Mouse (Mus musculus) stomach, postnatal 0 days (tissue): ENCODE results near the gene Cryba4. TPM values are rescaled to one million over a fixed set of nuclear protein-coding genes. Genes with fewer than 3 reads are reported as not detected.

Experiments used
- ATAC-seq: fragments of 200-750 bp; cut with Nextera tagmentation; 2 replicates; pipeline ENCODE4 v1.8.0; 2017; ENCODE audit not compliant: low FRiP score, low TSS enrichment
- DNase-seq: peaks from one replicate; pipeline ENCODE4 v3.0.0-alpha.2; 2016; ENCODE audit warnings: low spot score
- H3K27ac ChIP-seq: fragments of 300-500 bp; sonication (generic); replicated peaks from 2 replicates; pipeline ENCODE4 v1.5.1; 2014; ENCODE audit warnings: mild to moderate bottlenecking, control low read depth
- H3K27me3 ChIP-seq: fragments of 300-500 bp; sonication (generic); 2 replicates; pipeline ENCODE4 v1.6.1; 2014; ENCODE audit warnings: low read length; ENCODE audit not compliant: control insufficient read depth, insufficient read depth
- H3K36me3 ChIP-seq: fragments of 300-500 bp; sonication (generic); 2 replicates; pipeline ENCODE4 v1.6.1; 2014; ENCODE audit warnings: low read length, mixed read lengths; ENCODE audit not compliant: control insufficient read depth, insufficient read depth
- H3K4me1 ChIP-seq: fragments of 300-500 bp; sonication (generic); replicated peaks from 2 replicates; pipeline ENCODE4 v1.6.1; 2014; ENCODE audit warnings: antibody characterized with exemption; ENCODE audit not compliant: control insufficient read depth, insufficient read depth
- H3K4me2 ChIP-seq: fragments of 300-500 bp; sonication (generic); replicated peaks from 2 replicates; pipeline ENCODE4 v1.6.1; 2014; ENCODE audit warnings: low read depth, mild to moderate bottlenecking, control low read depth, moderate library complexity
- H3K4me3 ChIP-seq: fragments of 300-500 bp; sonication (generic); 2 replicates; pipeline ENCODE4 v1.5.1; 2014; ENCODE audit warnings: low read depth, low read length, control low read depth
- H3K9ac ChIP-seq: fragments of 300-500 bp; sonication (generic); 2 replicates; pipeline ENCODE4 v1.6.1; 2014; ENCODE audit warnings: mild to moderate bottlenecking, low read length, control low read depth, mixed read lengths
- H3K9me3 ChIP-seq: fragments of 300-500 bp; sonication (generic); 2 replicates; pipeline ENCODE4 v1.6.1; 2016; ENCODE audit warnings: low read length; ENCODE audit not compliant: control insufficient read depth
- CTCF ChIP-seq: IDR thresholded peaks from 2 replicates; pipeline ENCODE4 v1.5.1; 2016; ENCODE audit warnings: antibody characterized with exemption, low read depth, mild to moderate bottlenecking, moderate library complexity
- EP300 ChIP-seq: optimal IDR thresholded peaks from 2 replicates; pipeline ENCODE3; 2016; ENCODE audit warnings: antibody characterized with exemption
- WGBS: fragments of 180-500 bp; shearing (Covaris S2); extraction: QIAGEN DNeasy Blood & Tissue Kit; methylation state at CpG from one replicate; pipeline ENCODE4 v1.1.7; 2014; 5-methylcytosine and 5-hydroxymethylcytosine counted together
- polyA plus RNA-seq: library from polyadenylated mRNA; unstranded; fragments of >200 nt; fragmentation: Nextera tagmentation; extraction: Ambion mirVana; gene quantifications from 2 replicates; pipeline ENCODE4 v1.2.1, GENCODE M21; 2015

Gene Cryba4
- polyA plus RNA-seq, 1 experiment from 2014 or later: 2.2 TPM

- no peaks in the 10 kb centered on the region for H3K4me1 ChIP-seq
Observed at GRCm38 (mm10) chr5:112297257-112297656, 44.9 kb upstream of the Cryba4 start.

GRCm38 (mm10) chr5:112296404-112297181, 44.3 kb upstream of the Cryba4 start:
- Histone ChIP-seq H3K4me2 (no peak overlapping the region), H3K27ac (0 out of 2 replicates have a peak overlapping the region, but pooled peaks have one; percentile 13), H3K4me3 (no peak overlapping the region), H3K9me3 (no peaks in the 10 kb centered on the region), H3K36me3 (no peaks in the 10 kb centered on the region), H3K9ac (no peak overlapping the region), H3K27me3 (no peaks in the 10 kb centered on the region), H3K4me1 (no peaks in the 10 kb centered on the region)
- ATAC-seq (no peak), DNase-seq (no peak)
- TF ChIP-seq EP300: no peak
- no peak for TF ChIP-seq CTCF
- WGBS: 51% methylated on average over 6 of the region's 6 CpGs

More at GRCm38 (mm10) chr5:112297257-112297656, 44.9 kb upstream of the Cryba4 start:
- Histone ChIP-seq H3K27ac (0 out of 2 replicates have a peak overlapping the region, but pooled peaks have one; percentile 13), H3K4me2 (no peak overlapping the region), H3K4me3 (no peak overlapping the region), H3K27me3 (no peaks in the 10 kb centered on the region), H3K36me3 (no peaks in the 10 kb centered on the region), H3K9ac (no peak overlapping the region), H3K9me3 (no peaks in the 10 kb centered on the region)
- DNase-seq (no peak), ATAC-seq (no peak)
- TF ChIP-seq CTCF: no peak
- no peak for TF ChIP-seq EP300
- 56% methylated on average over 2 of the region's 2 CpGs for WGBS

DNA sequence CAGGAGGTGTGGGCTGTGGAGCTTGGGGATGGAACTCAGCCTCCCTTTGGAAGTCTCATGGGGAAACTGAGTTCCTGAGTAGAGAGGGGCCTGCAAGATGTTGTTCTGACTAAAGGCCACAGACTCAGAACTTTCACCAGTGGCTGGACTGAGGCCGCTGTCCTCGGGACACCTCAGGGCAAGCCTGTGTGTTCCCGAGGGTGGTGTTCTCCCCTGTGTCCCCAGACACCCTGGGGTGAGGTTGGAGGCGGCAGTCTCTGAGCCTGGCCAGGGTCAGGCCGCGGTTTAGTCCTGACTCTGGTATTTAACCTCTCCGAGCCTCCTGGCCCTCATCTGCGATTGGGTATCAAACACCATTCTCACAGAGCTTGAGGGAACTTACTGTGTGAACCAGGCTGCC, 43.2 kb upstream of the Cryba4 start:
- 72% methylated on average over 8 of the region's 8 CpGs for WGBS

GRCm38 (mm10) chr5:112295162-112295561, 42.8 kb upstream of the Cryba4 start:
- H3K9ac ChIP-seq: no peak overlapping the region
- ATAC-seq (no peak), DNase-seq (no peak)
- H3K36me3 ChIP-seq: no peaks in the 10 kb centered on the region
- no peaks in the 10 kb centered on the region for H3K27me3 ChIP-seq
- H3K4me1 ChIP-seq: no peaks in the 10 kb centered on the region
- TF ChIP-seq CTCF (no peak), EP300 (no peak)
- H3K9me3 ChIP-seq: no peaks in the 10 kb centered on the region
- no peak overlapping the region for H3K27ac ChIP-seq
- H3K4me2 ChIP-seq: no peak overlapping the region
- 64% methylated on average over 8 of the region's 8 CpGs for WGBS
- no peak overlapping the region for H3K4me3 ChIP-seq

More for the DNA sequence above, 43.2 kb upstream of the Cryba4 start:
- Histone ChIP-seq H3K27me3 (no peaks in the 10 kb centered on the region), H3K4me3 (no peak overlapping the region), H3K9me3 (no peaks in the 10 kb centered on the region), H3K36me3 (no peaks in the 10 kb centered on the region), H3K9ac (no peak overlapping the region), H3K27ac (no peak overlapping the region), H3K4me1 (no peaks in the 10 kb centered on the region), H3K4me2 (no peak overlapping the region)
- TF ChIP-seq EP300 (no peak), CTCF (no peak)
- ATAC-seq (no peak), DNase-seq (no peak)

- Histone ChIP-seq H3K27ac (no peak overlapping the region), H3K27me3 (no peaks in the 10 kb centered on the region), H3K36me3 (no peaks in the 10 kb centered on the region), H3K9ac (no peak overlapping the region), H3K4me2 (no peak overlapping the region), H3K4me1 (no peaks in the 10 kb centered on the region), H3K9me3 (no peaks in the 10 kb centered on the region), H3K4me3 (no peak overlapping the region)
- ATAC-seq (no peak), DNase-seq (no peak)
- TF ChIP-seq EP300: no peak
- no peak for TF ChIP-seq CTCF
- WGBS: 81% methylated on average over 4 of the region's 4 CpGs
Observed at GRCm38 (mm10) chr5:112294696-112295095, 42.4 kb upstream of the Cryba4 start.

- ATAC-seq (no peak), DNase-seq (no peak)
- 55% methylated on average over 2 of the region's 2 CpGs for WGBS
- no peaks in the 10 kb centered on the region for H3K36me3 ChIP-seq
- H3K4me3 ChIP-seq: no peak overlapping the region
- no peaks in the 10 kb centered on the region for H3K9me3 ChIP-seq
- no peaks in the 10 kb centered on the region for H3K4me1 ChIP-seq
- no peaks in the 10 kb centered on the region for H3K27me3 ChIP-seq
- TF ChIP-seq EP300 (no peak), CTCF (no peak)
- H3K9ac ChIP-seq: no peak overlapping the region
- no peak overlapping the region for H3K4me2 ChIP-seq
- H3K27ac ChIP-seq: no peak overlapping the region
Observed at GRCm38 (mm10) chr5:112293800-112294199, 41.5 kb upstream of the Cryba4 start.
